Mouse (Mus musculus) E14TG2a.4 (cell line): ENCODE results near the gene Tmx2.

Experiments used
- CTCF ChIP-seq: conservative IDR thresholded peaks from 2 replicates; pipeline ENCODE4 v1.5.1; 2014; ENCODE audit warnings: low read length
- NANOG ChIP-seq: IDR thresholded peaks from 2 replicates; pipeline ENCODE4 v1.6.1; 2014; ENCODE audit warnings: borderline replicate concordance, low read length, mixed read lengths

GRCm38 (mm10) chr2:84660253-84660652, 18.7 kb downstream of the Tmx2 start:
- TF ChIP-seq CTCF (peak; percentile 31), NANOG (no peak)
